In genomic region chr2:73919642-73920041, GRCm38 (mm10) we compare ENCODE assay signal across 11 mouse cellular contexts. TPM values are rescaled to one million over a fixed set of nuclear protein-coding genes. Genes with fewer than 3 reads are reported as not detected.
DNase-seq lines count a peak whose midpoint lies in the region; ATAC-seq and TF ChIP-seq lines count a peak whose summit lies in the region.
"Had no signal": no experiment of that assay in that cellular context is flagged by ENCODE, and none has a peak within 500 bp of the region (broad histone marks: within the 10 kb centered on the region; RNA-seq: fewer than 3 reads in every experiment).

No protein-coding gene starts in this region.

- no peak for TF ChIP-seq POLR2A in myocyte (IDR thresholded peaks at IDR 0.05; ENCODE audit: insufficient read length, low read depth)

- ATAC-seq in CD4-positive, CD25-positive, alpha-beta regulatory T cell, adult 4 months, result no peak

- no peaks in the 10 kb centered on the region for H3K79me2 ChIP-seq in myocyte (ENCODE audit: control insufficient read depth, insufficient read depth)

- 0 out of 2 replicates have a peak overlapping the region, but pooled peaks have one; percentile 17 for H3K27ac ChIP-seq in brown adipose tissue, adult 24 weeks (replicated peaks; ENCODE audit: low read depth, low read length)
- H3K27ac ChIP-seq: neural tube, embryonic 15.5 days had no signal

- no peaks in the 10 kb centered on the region for H3K36me3 ChIP-seq in myocyte (ENCODE audit: control insufficient read depth, insufficient read depth)
- H3K36me3 ChIP-seq: neural tube, embryonic 15.5 days had no signal

- peak; percentile 60 for DNase-seq in layer of hippocampus, adult 11-12 months (ENCODE audit: low spot score)
- DNase-seq in layer of hippocampus, adult 9-10 months (ENCODE audit: low spot score), result no peak
- DNase-seq in layer of hippocampus, adult 18-20 months (ENCODE audit: low spot score in 2 of 2), result peak; percentile 64 to 85
- DNase-seq in thymus, postnatal 25 days, result no peak
- no peak for DNase-seq in embryo, embryonic 10 days (ENCODE audit: low spot score)
- DNase-seq: kidney, adult 8-10 months; midbrain, embryonic 14.5 days had no signal

- H3K4me1 ChIP-seq in brown adipose tissue, adult 24 weeks (ENCODE audit: control insufficient read depth, insufficient read depth, insufficient read length, low read length), result no peaks in the 10 kb centered on the region
- H3K4me1 ChIP-seq: neural tube, embryonic 15.5 days had no signal

- H3ac ChIP-seq in myocyte (ENCODE audit: control insufficient read depth, insufficient read length), result no peak overlapping the region

- no peak overlapping the region for H3K4me3 ChIP-seq in brown adipose tissue, adult 24 weeks (ENCODE audit: insufficient read depth, low read depth, low read length)
- no peak overlapping the region for H3K4me3 ChIP-seq in myocyte
- H3K4me3 ChIP-seq: neural tube, embryonic 15.5 days had no signal

- H3K4me2 ChIP-seq in myocyte (ENCODE audit: low read depth), result peak overlapping the region; percentile 4
- H3K4me2 ChIP-seq: neural tube, embryonic 15.5 days had no signal

- H3K27me3 ChIP-seq in myocyte (ENCODE audit: control insufficient read depth, insufficient read depth, insufficient read length), result peaks cover 22% of the 10 kb centered on the region
- H3K27me3 ChIP-seq: neural tube, embryonic 15.5 days had no signal

TF ChIP-seq in myocyte, 11 proteins besides CTCF, POLR2A, EP300 and RAD21:
- no peak for TF ChIP-seq E2F4 (IDR thresholded peaks at IDR 0.05; ENCODE audit: insufficient read depth)
- TF ChIP-seq REST (IDR thresholded peaks at IDR 0.05; ENCODE audit: insufficient read depth, insufficient read length), result no peak
- no peak for TF ChIP-seq CEBPB (IDR thresholded peaks at IDR 0.05; ENCODE audit: insufficient read depth, poor library complexity, severe bottlenecking)
- TF ChIP-seq POLR2AphosphoS2 (IDR thresholded peaks at IDR 0.05; ENCODE audit: insufficient read length, low read depth), result no peak
- TF ChIP-seq SRF (IDR thresholded peaks at IDR 0.05; ENCODE audit: control insufficient read depth, insufficient read length, low read depth), result no peak
- TF ChIP-seq MYOD1 (IDR thresholded peaks at IDR 0.05; ENCODE audit: control insufficient read depth in 1 of 3, insufficient read length in 2 of 3, low read depth in 2 of 3), result no peak
- no peak for TF ChIP-seq MAX (IDR thresholded peaks at IDR 0.05; ENCODE audit: low read depth)
- no peak for TF ChIP-seq USF1 (IDR thresholded peaks at IDR 0.05; ENCODE audit: low read depth)
- TF ChIP-seq MYOG (IDR thresholded peaks at IDR 0.05; ENCODE audit: control insufficient read depth in 1 of 3, insufficient read depth in 1 of 3, insufficient read length in 2 of 3, low read depth in 2 of 3), result no peak
TF ChIP-seq in myocyte: peak in this region for 0.

RNA-seq across cellular contexts. Expression of gene Atp5g3, which starts 8.5 kb away (rescaled TPM):
- 571 and 594 TPM in 2 replicates for polyA plus RNA-seq in brown adipose tissue, adult 24 weeks (2012; ENCODE audit: insufficient read depth, insufficient read length, missing spikeins)
- total RNA-seq in layer of hippocampus, adult 18-20 months (2021), result 100 to 1,000 TPM; 501 to 512 TPM
- 1,861 TPM for polyA plus RNA-seq in myocyte (2012; fragmentation: generic; extraction: Trizol)
- polyA plus RNA-seq in CD4-positive, CD25-positive, alpha-beta regulatory T cell, adult 4 months (2017; shearing (Covaris generic)), result 100 to 1,000 TPM; 324 to 345 TPM

RNA-seq across cellular contexts. Expression of gene Atf2, which starts 27.2 kb away (rescaled TPM):
- polyA plus RNA-seq in brown adipose tissue, adult 24 weeks (2012; ENCODE audit: insufficient read depth, insufficient read length, missing spikeins), result 48.3 and 76.1 TPM in 2 replicates
- 100 to 1,000 TPM; 141 to 142 TPM for total RNA-seq in layer of hippocampus, adult 18-20 months (2021)
- 8.6 TPM for polyA plus RNA-seq in myocyte (2012; fragmentation: generic; extraction: Trizol)
- polyA plus RNA-seq in CD4-positive, CD25-positive, alpha-beta regulatory T cell, adult 4 months (2017; shearing (Covaris generic)), result 10 to 100 TPM; 58.6 to 77.9 TPM

Comparison
In these comparisons a context has a peak if more than half of its experiments do, and no peak if none do; other contexts are left out.
1. DNase-seq: peak in layer of hippocampus, adult 11-12 months (single experiment) and layer of hippocampus, adult 18-20 months (2 of 2); none in layer of hippocampus, adult 9-10 months (single experiment), thymus, postnatal 25 days (single experiment) and embryo, embryonic 10 days (single experiment).